In the genomic region with DNA sequence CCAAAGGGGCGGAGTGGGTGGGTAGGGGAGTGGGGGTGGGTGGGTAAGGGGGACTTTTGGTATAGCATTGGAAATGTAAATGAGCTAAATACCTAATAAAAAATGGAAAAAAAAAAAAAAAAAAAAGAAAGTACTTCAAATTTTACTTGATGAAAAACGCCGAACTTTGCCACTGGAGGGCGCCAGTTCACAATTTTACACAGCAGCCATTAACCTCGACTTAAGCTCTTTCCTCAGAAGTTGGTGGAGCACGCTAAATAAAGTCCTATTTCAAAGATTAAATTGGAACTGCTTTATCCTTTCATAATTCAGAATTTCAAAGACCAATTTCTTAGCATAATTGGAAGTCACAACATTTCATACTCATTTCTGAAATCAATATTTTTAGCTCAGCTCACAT, we compare ENCODE assay signal across 8 mouse cellular contexts.
DNase-seq lines count a peak whose midpoint lies in the region; ATAC-seq and TF ChIP-seq lines count a peak whose summit lies in the region.
"Not testable (repeated sequence)": the region's sequence is repeated elsewhere in the genome, so short reads cannot be mapped to it uniquely, and the experiment has no call there.

No protein-coding gene starts in this region.

- peak; percentile 1 for TF ChIP-seq CTCF in C2C12 (IDR thresholded peaks at IDR 0.05; ENCODE audit: control insufficient read depth, insufficient read depth, insufficient read length)
- peak; percentile 60 for TF ChIP-seq CTCF in lung, postnatal 0 days (IDR thresholded peaks at IDR 0.05)

- 4% methylated on average over 5 of the region's 6 CpGs for whole genome bisulfite sequencing in lung, postnatal 0 days

- not testable (repeated sequence) for H3K36me3 ChIP-seq in C2C12 (ENCODE audit: control insufficient read depth, insufficient read depth); lung, postnatal 0 days (ENCODE audit: insufficient read depth, low read length)

- H3K4me1 ChIP-seq in lung, postnatal 0 days (ENCODE audit: insufficient read depth, low read depth, low read length): not testable (repeated sequence)

- H3K27ac ChIP-seq in lung, postnatal 0 days (ENCODE audit: low read length): not testable (repeated sequence)

- not testable (repeated sequence) for H3K79me3 ChIP-seq in C2C12 (ENCODE audit: low read depth)

- H3K4me2 ChIP-seq in lung, postnatal 0 days (replicated peaks; ENCODE audit: low read depth, low read length): not testable (repeated sequence)

- peak; percentile 56 to 62 for DNase-seq in adrenal gland, postnatal 36 days
- DNase-seq in embryo, embryonic 11.5 days (ENCODE audit: low read depth, low spot score): peak; percentile 50
- DNase-seq in gastrocnemius, postnatal 10 days: peak; percentile 59
- peak; percentile 54 for DNase-seq in kidney, adult 18-20 months
- peak; percentile 39 to 61 for DNase-seq in layer of hippocampus, postnatal 36 days
- DNase-seq in lung, postnatal 0 days (ENCODE audit: low spot score): peak; percentile 62
- DNase-seq in retina, postnatal 7 days (ENCODE audit: low read depth, low spot score): peak; percentile 29

- H3K9ac ChIP-seq in lung, postnatal 0 days (replicated peaks; ENCODE audit: low read depth): not testable (repeated sequence)

- not testable (repeated sequence) for H3K27me3 ChIP-seq in C2C12 (ENCODE audit: control insufficient read depth, insufficient read depth, insufficient read length); lung, postnatal 0 days (replicated peaks; ENCODE audit: insufficient read depth, low read length)

- H3K4me3 ChIP-seq in C2C12 (ENCODE audit: insufficient read depth, poor library complexity, severe bottlenecking); lung, postnatal 0 days (ENCODE audit: low read depth, low read length): not testable (repeated sequence)

- not testable (repeated sequence) for TF ChIP-seq EP300 in lung, postnatal 0 days (IDR thresholded peaks at IDR 0.05)

- not testable (repeated sequence) for ATAC-seq in lung, postnatal 0 days

- H3K9me3 ChIP-seq in lung, postnatal 0 days (ENCODE audit: low read length): not testable (repeated sequence)

- H3K79me2 ChIP-seq in C2C12 (ENCODE audit: control insufficient read depth, insufficient read depth): not testable (repeated sequence)

- not testable (repeated sequence) for H3ac ChIP-seq in C2C12 (ENCODE audit: control insufficient read depth, insufficient read length, low read depth)
